Mouse (Mus musculus): ENCODE results near the gene D130040H23Rik.
A peak's percentile ranks its signal among the peaks of the same experiment; 100 is the strongest.
"Not testable (repeated sequence)": the region's sequence is repeated elsewhere in the genome, so short reads cannot be mapped to it uniquely, and the experiment has no call there.

Gene D130040H23Rik

DNA sequence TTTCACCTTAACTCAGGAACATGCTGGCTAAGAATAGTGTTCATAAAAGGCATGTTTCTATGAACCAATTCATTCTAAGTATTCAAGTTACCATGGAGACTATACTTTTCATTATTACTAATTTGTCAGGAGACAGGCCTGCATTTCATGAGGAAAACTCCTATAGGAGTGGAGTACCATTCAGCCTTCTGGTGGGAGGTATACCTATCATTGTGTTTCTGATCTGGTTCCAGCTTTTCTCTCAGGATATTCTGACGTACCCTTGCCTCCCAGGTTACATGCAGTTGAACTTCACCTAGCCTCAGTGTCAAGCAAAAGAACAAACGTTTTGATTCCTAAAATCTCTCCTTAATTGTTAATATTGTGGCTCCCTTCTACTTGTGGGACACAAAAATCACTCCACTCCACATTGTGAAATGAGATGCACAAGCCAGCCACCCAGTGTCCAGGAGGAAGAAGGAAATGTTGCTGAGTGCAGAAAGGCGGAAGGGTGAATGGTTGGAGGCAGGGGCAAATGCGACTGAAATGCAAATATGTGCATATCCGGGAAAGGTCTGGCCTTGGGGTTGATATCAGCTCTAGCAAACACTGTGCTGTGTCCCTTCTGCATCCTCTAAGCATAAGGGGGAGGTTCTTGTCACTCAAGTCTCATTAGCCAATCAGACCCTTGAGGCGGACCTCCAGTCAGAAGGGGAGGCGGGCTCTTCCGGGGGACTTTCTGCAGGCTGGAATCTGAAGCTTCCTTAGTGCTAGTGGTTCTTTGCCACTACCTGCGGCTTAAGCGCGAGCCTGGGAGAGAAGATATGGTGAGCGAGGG lies at the start of gene D130040H23Rik:
Gene D130040H23Rik, plus strand, starts transcription at position 695 of the 817 bp plus-strand sequence.
- DNase-seq (ENCODE audit: extremely low spot score, low read depth, low spot score): peak; percentile 50

DNA sequence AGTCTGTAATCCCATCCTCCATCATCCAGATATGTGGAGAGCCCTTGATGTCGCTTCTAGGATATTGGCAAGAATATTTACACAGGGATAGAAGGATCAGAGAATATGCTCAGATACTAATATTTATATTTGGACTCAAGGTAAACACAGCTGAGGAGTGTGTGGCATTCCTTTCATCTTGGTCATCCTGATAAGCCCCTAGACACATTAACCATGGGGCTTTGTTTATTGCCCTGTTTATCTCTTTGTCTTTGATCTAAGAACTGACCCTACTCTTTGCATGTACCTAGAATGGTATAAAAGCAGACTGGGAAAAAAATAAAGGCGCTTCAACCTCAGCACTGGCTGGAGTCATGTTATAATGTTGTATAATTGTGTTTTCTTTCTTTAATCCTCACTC lies 28.3 kb upstream of the D130040H23Rik start:
- DNase-seq (ENCODE audit: extremely low spot score, low read depth, low spot score): no peak

DNA sequence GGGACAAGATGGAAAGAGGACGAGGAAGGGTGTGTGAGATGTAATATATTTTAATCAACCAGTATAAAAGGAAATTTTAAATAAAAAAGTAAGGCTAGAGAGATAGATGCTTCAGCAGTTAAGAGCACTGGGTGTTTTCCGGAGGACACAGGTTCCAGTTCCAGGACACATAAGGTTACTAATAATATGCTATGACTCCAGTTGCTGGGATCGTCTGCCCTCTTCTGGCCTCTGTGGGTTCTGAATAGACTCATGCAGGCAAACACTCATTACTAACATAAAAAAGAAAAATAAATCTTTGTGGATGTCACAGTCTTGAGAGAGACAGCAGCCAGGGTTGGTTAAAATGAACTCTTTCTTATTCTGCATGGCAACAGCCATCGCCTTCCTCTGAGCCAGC lies 2.4 kb upstream of the D130040H23Rik start:
- DNase-seq (ENCODE audit: extremely low spot score, low read depth, low spot score): no peak

DNA sequence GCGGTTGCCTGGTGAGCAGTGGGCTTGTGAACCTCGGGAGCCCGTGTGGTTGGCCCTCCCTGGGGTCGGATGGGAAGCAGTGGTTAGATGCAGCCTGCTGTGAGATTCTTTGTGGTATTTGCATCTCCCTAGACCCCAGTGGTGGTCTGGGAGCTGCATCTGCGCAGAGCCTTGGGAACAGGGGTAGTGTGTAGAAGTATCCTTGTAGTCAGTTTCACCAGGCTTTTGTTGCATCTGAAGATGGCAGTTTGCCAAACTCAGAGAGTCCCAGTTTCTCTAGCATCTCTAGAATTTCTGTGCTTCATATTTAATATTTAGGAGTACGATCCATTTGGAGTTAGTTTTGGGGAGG lies 299 bp downstream of the D130040H23Rik start:
- peak; percentile 16 for DNase-seq (ENCODE audit: extremely low spot score, low read depth, low spot score)

DNA sequence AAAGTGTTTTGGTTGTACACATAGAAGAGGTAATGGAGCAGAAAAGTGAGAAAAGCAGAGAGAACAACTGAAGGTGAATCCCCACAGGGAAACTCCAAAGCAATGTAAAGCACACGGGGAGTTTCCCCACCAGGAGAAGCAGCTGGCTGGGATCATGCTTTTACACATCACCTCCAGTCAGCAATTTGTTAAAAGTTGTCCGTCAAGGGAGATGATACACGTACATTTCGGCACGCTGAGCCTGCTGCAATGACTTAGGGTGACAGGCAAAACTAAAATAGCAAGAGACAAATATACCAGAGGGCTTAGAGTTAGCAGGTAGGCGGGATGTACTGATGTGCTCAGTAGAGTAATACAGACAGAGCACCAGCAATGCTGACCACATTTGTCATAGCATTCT lies 1.6 kb downstream of the D130040H23Rik start:
- DNase-seq (ENCODE audit: extremely low spot score, low read depth, low spot score): no peak

DNA sequence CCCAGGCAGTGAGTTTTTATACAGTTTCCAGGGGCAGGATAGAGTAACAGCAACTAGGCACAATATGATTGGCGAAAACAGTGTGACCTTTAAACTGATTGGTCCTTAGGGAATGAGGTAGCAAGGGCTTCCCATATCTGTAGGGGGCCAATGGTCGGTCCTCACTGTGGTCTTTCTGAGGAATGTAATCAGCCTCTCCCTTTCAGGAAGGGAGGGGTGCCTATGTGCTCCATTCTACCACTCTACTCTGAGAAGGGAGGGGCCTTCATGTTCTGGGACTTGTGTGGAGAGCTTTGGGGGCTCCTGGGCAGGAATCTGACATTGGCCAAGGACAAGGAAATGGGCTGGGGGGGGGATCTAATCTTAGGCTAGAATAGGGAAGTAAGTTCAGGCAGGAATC lies 53.9 kb downstream of the D130040H23Rik start:
- DNase-seq (ENCODE audit: extremely low spot score, low read depth, low spot score): no peak

DNA sequence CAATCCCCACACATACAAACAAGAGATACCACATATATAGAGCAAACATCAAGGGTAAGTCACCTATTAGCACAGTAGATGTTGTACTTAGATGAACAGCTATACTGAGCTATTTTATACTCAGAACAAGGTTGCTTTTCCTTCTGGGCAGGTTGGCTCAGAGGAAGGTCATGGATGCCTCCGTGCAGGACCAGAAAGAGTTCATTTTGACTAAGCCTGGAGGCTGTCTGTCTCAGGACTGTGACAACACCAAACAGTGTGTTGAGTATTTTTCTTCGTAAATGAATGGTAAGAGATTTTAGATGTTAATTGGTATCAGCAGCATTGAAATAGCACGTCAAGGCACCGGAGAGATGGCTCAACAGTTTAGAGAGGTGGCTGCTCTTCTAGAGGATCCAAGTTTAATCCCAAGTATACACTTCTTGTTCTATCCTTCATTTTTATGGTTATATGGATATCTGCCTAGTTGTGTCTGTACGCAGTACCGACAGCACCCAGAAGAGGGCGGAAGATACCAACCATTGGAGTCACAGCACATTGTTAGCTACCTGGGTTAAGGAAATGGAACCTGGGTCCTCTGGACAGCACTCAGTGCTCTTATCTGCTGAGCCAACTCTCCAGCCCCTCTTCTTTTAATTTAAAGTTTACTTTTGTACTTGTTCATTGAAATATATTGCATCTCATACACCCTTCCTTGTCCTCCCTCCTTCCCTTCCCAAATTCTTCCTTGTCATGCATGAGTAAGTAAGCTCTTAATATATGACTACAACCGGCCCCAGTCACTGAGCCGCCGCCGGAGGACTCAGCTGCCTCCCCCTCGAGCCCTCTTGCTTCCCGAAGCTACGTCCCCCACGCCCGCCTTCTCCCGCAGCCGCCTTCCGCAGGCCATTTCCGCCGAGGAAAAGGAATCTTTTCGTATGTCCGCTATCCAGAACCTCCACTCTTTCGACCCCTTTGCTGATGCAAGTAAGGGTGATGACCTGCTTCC lies 57.7 kb downstream of the D130040H23Rik start:
- peak; percentile 64 for DNase-seq (ENCODE audit: extremely low spot score, low read depth, low spot score)

DNA sequence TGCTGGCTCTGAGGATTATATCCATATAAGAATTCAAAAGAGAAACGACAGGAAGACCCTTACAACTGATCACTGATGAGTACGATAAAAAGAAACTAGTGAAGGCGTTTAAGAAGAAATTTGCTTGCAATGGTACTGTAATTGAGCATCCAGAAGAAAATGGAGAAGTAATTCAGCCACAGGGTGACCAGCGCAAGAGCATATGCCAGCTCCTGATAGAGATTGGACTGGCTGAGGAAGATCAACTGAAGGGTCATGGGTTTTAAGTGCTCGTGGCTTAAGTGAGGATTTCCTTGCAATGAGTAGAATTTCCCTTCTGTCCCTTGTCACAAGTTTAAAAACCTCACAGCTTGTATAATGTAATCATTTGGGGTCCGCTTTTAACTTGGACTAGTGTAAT lies 58.4 kb downstream of the D130040H23Rik start:
- DNase-seq (ENCODE audit: extremely low spot score, low read depth, low spot score): not testable (repeated sequence)

Measured in hindlimb bud, embryonic 11.5 days (tissue).